In the genomic region with DNA sequence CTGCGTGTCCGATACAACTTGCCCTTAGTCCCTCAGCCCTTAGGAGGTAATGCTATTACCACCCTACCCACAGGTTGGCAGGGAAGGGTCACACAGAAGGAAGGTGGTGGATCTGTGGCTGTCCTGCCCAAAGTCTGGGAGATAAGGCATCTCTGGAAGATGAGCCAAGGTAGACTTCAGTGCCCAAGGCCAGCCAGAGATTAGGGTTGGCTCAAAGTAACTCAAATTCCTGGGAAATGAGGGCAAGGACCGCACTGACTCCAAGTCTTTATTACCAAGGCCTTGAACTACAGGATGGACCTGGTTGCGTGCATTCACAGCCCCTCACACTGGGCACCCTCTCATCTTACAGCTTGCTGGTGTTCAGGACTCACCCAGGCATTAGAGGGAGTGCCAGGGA, we compare ENCODE assay signal across 35 mouse cellular contexts. TPM values are rescaled to one million over a fixed set of nuclear protein-coding genes. Genes with fewer than 3 reads are reported as not detected.
DNase-seq lines count a peak whose midpoint lies in the region; ATAC-seq and TF ChIP-seq lines count a peak whose summit lies in the region.
"Had no signal": no experiment of that assay in that cellular context is flagged by ENCODE, and none has a peak within 500 bp of the region (broad histone marks: within the 10 kb centered on the region; RNA-seq: fewer than 3 reads in every experiment).

No protein-coding gene starts in this region.

- no peak for ATAC-seq in liver, embryonic 11.5 days (replicated peaks; ENCODE audit: low FRiP score)
- ATAC-seq in kidney, embryonic 16.5 days (ENCODE audit: low FRiP score, low TSS enrichment) = no peak
- ATAC-seq: forebrain, embryonic 14.5 days; forebrain, postnatal 0 days; hindbrain, postnatal 0 days; inflammation-experienced regulatory T-cells, adult 6 months; intestine, embryonic 16.5 days; Patski had no signal

- H3K9ac ChIP-seq in liver, adult 2 months (ENCODE audit: low read depth, low read length) = no peak overlapping the region
- H3K9ac ChIP-seq in liver, embryonic 11.5 days (ENCODE audit: low read depth, low read length) = no peak overlapping the region
- no peak overlapping the region for H3K9ac ChIP-seq in kidney, embryonic 16.5 days (replicated peaks; ENCODE audit: low read length)
- H3K9ac ChIP-seq: embryonic facial prominence, embryonic 12.5 days; embryonic facial prominence, embryonic 15.5 days; forebrain, postnatal 0 days; heart, embryonic 13.5 days; hindbrain, embryonic 14.5 days had no signal

- no peaks in the 10 kb centered on the region for H3K9me3 ChIP-seq in liver, embryonic 11.5 days (ENCODE audit: control insufficient read depth, low read length)
- H3K9me3 ChIP-seq in kidney, embryonic 16.5 days (ENCODE audit: low read length) = no peaks in the 10 kb centered on the region
- H3K9me3 ChIP-seq: embryonic facial prominence, embryonic 12.5 days; embryonic facial prominence, embryonic 15.5 days; G1E; heart, embryonic 10.5 days; heart, embryonic 13.5 days had no signal

- H3K79me2 ChIP-seq in liver, adult 2 months (ENCODE audit: control insufficient read depth, insufficient read depth, low read length) = peaks cover 26% of the 10 kb centered on the region

- H3K4me1 ChIP-seq in liver, adult 2 months (ENCODE audit: control insufficient read depth, insufficient read depth, low read length) = peaks cover 48% of the 10 kb centered on the region
- H3K4me1 ChIP-seq in liver, embryonic 11.5 days (replicated peaks; ENCODE audit: control insufficient read depth, insufficient read depth, low read length) = peaks cover 12% of the 10 kb centered on the region
- peaks cover 9% of the 10 kb centered on the region for H3K4me1 ChIP-seq in kidney, embryonic 16.5 days (ENCODE audit: insufficient read depth, low read length)

- H3K27ac ChIP-seq in liver, adult 2 months (replicated peaks; ENCODE audit: insufficient read depth, low read depth, low read length) = 0 out of 2 replicates have a peak overlapping the region, but pooled peaks have one; percentile 10
- H3K27ac ChIP-seq in liver, embryonic 11.5 days (ENCODE audit: low read depth, low read length) = no peak overlapping the region
- no peak overlapping the region for H3K27ac ChIP-seq in kidney, embryonic 16.5 days (ENCODE audit: low read length)
- H3K27ac ChIP-seq: embryonic facial prominence, embryonic 12.5 days; embryonic facial prominence, embryonic 15.5 days; heart, adult 2 months; heart, embryonic 10.5 days; heart, embryonic 13.5 days; hindbrain, embryonic 14.5 days; hindbrain, postnatal 0 days had no signal

- no peak overlapping the region for H3K4me2 ChIP-seq in liver, embryonic 11.5 days
- no peak overlapping the region for H3K4me2 ChIP-seq in kidney, embryonic 16.5 days (replicated peaks; ENCODE audit: low read depth, low read length)
- H3K4me2 ChIP-seq: embryonic facial prominence, embryonic 12.5 days; embryonic facial prominence, embryonic 15.5 days; heart, embryonic 13.5 days; hindbrain, embryonic 14.5 days had no signal

- H3K36me3 ChIP-seq in liver, adult 2 months (ENCODE audit: control insufficient read depth, insufficient read depth, low read length) = peaks cover 8% of the 10 kb centered on the region; the same call in 1 of the 2 replicates
- H3K36me3 ChIP-seq in liver, embryonic 11.5 days (ENCODE audit: control insufficient read depth, insufficient read depth, low read length) = peaks cover 23% of the 10 kb centered on the region
- peaks cover 29% of the 10 kb centered on the region for H3K36me3 ChIP-seq in kidney, embryonic 16.5 days (ENCODE audit: insufficient read depth, low read length)

- TF ChIP-seq POLR2A in liver, adult 2 months (IDR thresholded peaks at IDR 0.05; ENCODE audit: extremely low read depth, insufficient read depth, low read length) = no peak

- no peak overlapping the region for H3K4me3 ChIP-seq in liver, adult 2 months (ENCODE audit: insufficient read depth, low read depth, low read length)
- no peak overlapping the region for H3K4me3 ChIP-seq in liver, embryonic 11.5 days (ENCODE audit: low read depth, low read length)
- no peak overlapping the region for H3K4me3 ChIP-seq in kidney, embryonic 16.5 days (ENCODE audit: low read length)
- H3K4me3 ChIP-seq: embryonic facial prominence, embryonic 12.5 days; embryonic facial prominence, embryonic 15.5 days; heart, adult 2 months; heart, embryonic 10.5 days; heart, embryonic 13.5 days had no signal

- WGBS in liver, adult 2 months = 75% methylated on average over 4 of the region's 4 CpGs
- WGBS in liver, embryonic 11.5 days = 91% methylated on average over 4 of the region's 4 CpGs
- WGBS in kidney, embryonic 16.5 days = 90% methylated on average over 4 of the region's 4 CpGs

- DNase-seq in adrenal gland, adult 2 months = peak; percentile 75
- DNase-seq in adrenal gland, adult 18-20 months (ENCODE audit: low spot score in 2 of 2) = no peak
- DNase-seq in liver, adult 2 months (ENCODE audit: extremely low read depth, low read depth, low spot score) = peak; percentile 60
- no peak for DNase-seq in liver, embryonic 11.5 days (ENCODE audit: low spot score)
- peak; percentile 49 for DNase-seq in adrenal gland, postnatal 14 days
- DNase-seq in left cerebral cortex, adult 11 months (ENCODE audit: low spot score) = no peak
- DNase-seq: B cell, adult 2 months; cerebellum, adult 11 months; cerebellum, adult 2 months; cerebellum, adult 9-11 months; cerebellum, postnatal 25 days; forebrain, postnatal 0 days; gastrocnemius, postnatal 25 days; heart, adult 2 months; heart, postnatal 14 days; heart, postnatal 4 days had no signal

- no peak for TF ChIP-seq CTCF in liver, adult 2 months (IDR thresholded peaks at IDR 0.05; ENCODE audit: low read depth, low read length)

- H3K27me3 ChIP-seq in liver, adult 2 months (ENCODE audit: control insufficient read depth, insufficient read depth, low read length) = no peaks in the 10 kb centered on the region
- no peaks in the 10 kb centered on the region for H3K27me3 ChIP-seq in liver, embryonic 11.5 days (replicated peaks; ENCODE audit: control insufficient read depth, insufficient read depth, low read length)
- H3K27me3 ChIP-seq in kidney, embryonic 16.5 days (ENCODE audit: insufficient read depth, low read length) = no peaks in the 10 kb centered on the region
- H3K27me3 ChIP-seq: embryonic facial prominence, embryonic 12.5 days; embryonic facial prominence, embryonic 15.5 days; Patski had no signal

RNA-seq across cellular contexts. Expression of gene Gm45785, which starts 4.2 kb away (rescaled TPM):
- not detected for total RNA-seq in adrenal gland, adult 2 months (2021)
- 0.44 and 0.46 TPM in 2 replicates for polyA plus RNA-seq in adrenal gland, adult 2 months (2012; rRNA removed)
- under 1 TPM; 0.36 to 0.61 TPM for total RNA-seq in adrenal gland, adult 18-20 months (2021)
- total RNA-seq in liver, adult 2 months (2014; rRNA removed) = 0.60 and 1.4 TPM in 2 replicates
- polyA plus RNA-seq in liver, adult 2 months (2012; rRNA removed) = not detected in 2 replicates
- polyA plus RNA-seq in liver, embryonic 11.5 days (2014; fragmentation: Nextera tagmentation; extraction: Ambion mirVana) = not detected in 2 replicates
- total RNA-seq in adrenal gland, postnatal 14 days (2021) = 0.89 TPM in 1 of 2 replicates, not detected in the other
- polyA plus RNA-seq in kidney, embryonic 16.5 days (2015; fragmentation: Nextera tagmentation; extraction: Ambion mirVana) = not detected in 2 replicates
- total RNA-seq: CH12.LX; gastrocnemius, adult 8-10 months; gastrocnemius, postnatal 25 days; granulocyte monocyte progenitor cell, adult 5-6 weeks; heart, adult 2 months; heart, postnatal 14 days had no signal
- polyA plus RNA-seq: embryonic facial prominence, embryonic 12.5 days; embryonic facial prominence, embryonic 15.5 days; forebrain, embryonic 11.5 days; forebrain, embryonic 14.5 days; forebrain, postnatal 0 days; heart, adult 2 months; heart, embryonic 10.5 days; heart, embryonic 13.5 days; heart, embryonic 16.5 days; hindbrain, embryonic 11.5 days; hindbrain, embryonic 14.5 days; hindbrain, postnatal 0 days; inflammation-experienced regulatory T-cells, adult 6 months; intestine, embryonic 16.5 days; Patski had no signal

RNA-seq across cellular contexts. Expression of gene Odf3, which starts 4.3 kb away (rescaled TPM):
- under 1 TPM in 1 of 2 experiments, not detected in 1; 0.26 TPM for total RNA-seq in adrenal gland, adult 2 months (2021)
- polyA plus RNA-seq in adrenal gland, adult 2 months (2012; rRNA removed) = 3.0 and 4.4 TPM in 2 replicates
- under 1 TPM; 0.26 to 0.40 TPM for total RNA-seq in adrenal gland, adult 18-20 months (2021)
- total RNA-seq in liver, adult 2 months (2014; rRNA removed) = not detected in 2 replicates
- not detected in 2 replicates for polyA plus RNA-seq in liver, adult 2 months (2012; rRNA removed)
- polyA plus RNA-seq in liver, embryonic 11.5 days (2014; fragmentation: Nextera tagmentation; extraction: Ambion mirVana) = not detected in 2 replicates
- not detected in 2 replicates for total RNA-seq in adrenal gland, postnatal 14 days (2021)
- 0.12 TPM in 1 of 2 replicates, not detected in the other for polyA plus RNA-seq in kidney, embryonic 16.5 days (2015; fragmentation: Nextera tagmentation; extraction: Ambion mirVana)
- total RNA-seq: CH12.LX; common myeloid progenitor, adult 5-6 weeks; forebrain, postnatal 0 days; gastrocnemius, adult 8-10 months; gastrocnemius, postnatal 25 days; granulocyte monocyte progenitor cell, adult 5-6 weeks; heart, adult 2 months; heart, postnatal 14 days; heart, postnatal 4 days had no signal
- polyA plus RNA-seq: embryonic facial prominence, embryonic 12.5 days; forebrain, embryonic 11.5 days; forebrain, embryonic 14.5 days; G1E; heart, embryonic 10.5 days; heart, embryonic 16.5 days; hindbrain, embryonic 11.5 days; hindbrain, embryonic 14.5 days; inflammation-experienced regulatory T-cells, adult 6 months; intestine, embryonic 16.5 days had no signal

RNA-seq across cellular contexts. Expression of gene Ric8a, which starts 4.8 kb away (rescaled TPM):
- 10 to 100 TPM; 60.4 to 66.4 TPM for total RNA-seq in adrenal gland, adult 2 months (2021)
- 93.7 and 102 TPM in 2 replicates for polyA plus RNA-seq in adrenal gland, adult 2 months (2012; rRNA removed)
- 10 to 100 TPM; 49.5 to 65.5 TPM for total RNA-seq in adrenal gland, adult 18-20 months (2021)
- 17.5 and 20.3 TPM in 2 replicates for total RNA-seq in liver, adult 2 months (2014; rRNA removed)
- 24.6 and 34.4 TPM in 2 replicates for polyA plus RNA-seq in liver, adult 2 months (2012; rRNA removed)
- polyA plus RNA-seq in liver, embryonic 11.5 days (2014; fragmentation: Nextera tagmentation; extraction: Ambion mirVana) = 44.3 and 45.4 TPM in 2 replicates
- 44.8 and 61.1 TPM in 2 replicates for total RNA-seq in adrenal gland, postnatal 14 days (2021)
- polyA plus RNA-seq in kidney, embryonic 16.5 days (2015; fragmentation: Nextera tagmentation; extraction: Ambion mirVana) = 69.7 and 73.6 TPM in 2 replicates

RNA-seq across cellular contexts. Expression of gene Bet1l, which starts 5.5 kb away (rescaled TPM):
- 10 to 100 TPM; 32.0 to 34.7 TPM for total RNA-seq in adrenal gland, adult 2 months (2021)
- 18.0 and 20.2 TPM in 2 replicates for polyA plus RNA-seq in adrenal gland, adult 2 months (2012; rRNA removed)
- total RNA-seq in adrenal gland, adult 18-20 months (2021) = 10 to 100 TPM; 37.8 to 42.8 TPM
- total RNA-seq in liver, adult 2 months (2014; rRNA removed) = 15.0 and 15.4 TPM in 2 replicates
- 22.1 and 29.2 TPM in 2 replicates for polyA plus RNA-seq in liver, adult 2 months (2012; rRNA removed)
- 21.5 and 25.1 TPM in 2 replicates for polyA plus RNA-seq in liver, embryonic 11.5 days (2014; fragmentation: Nextera tagmentation; extraction: Ambion mirVana)
- 27.4 and 32.1 TPM in 2 replicates for total RNA-seq in adrenal gland, postnatal 14 days (2021)
- 41.7 and 42.1 TPM in 2 replicates for polyA plus RNA-seq in kidney, embryonic 16.5 days (2015; fragmentation: Nextera tagmentation; extraction: Ambion mirVana)

RNA-seq across cellular contexts. Expression of gene Scgb1c1, which starts 6.6 kb away (rescaled TPM):
- not detected for total RNA-seq in adrenal gland, adult 2 months (2021)
- polyA plus RNA-seq in adrenal gland, adult 2 months (2012; rRNA removed) = not detected in 2 replicates
- not detected for total RNA-seq in adrenal gland, adult 18-20 months (2021)
- 0.46 TPM in 1 of 2 replicates, not detected in the other for total RNA-seq in liver, adult 2 months (2014; rRNA removed)
- 1.0 TPM in 1 of 2 replicates, not detected in the other for polyA plus RNA-seq in liver, adult 2 months (2012; rRNA removed)
- not detected in 2 replicates for polyA plus RNA-seq in liver, embryonic 11.5 days (2014; fragmentation: Nextera tagmentation; extraction: Ambion mirVana)
- total RNA-seq in adrenal gland, postnatal 14 days (2021) = not detected in 2 replicates
- not detected in 2 replicates for polyA plus RNA-seq in kidney, embryonic 16.5 days (2015; fragmentation: Nextera tagmentation; extraction: Ambion mirVana)
- total RNA-seq: CH12.LX; common myeloid progenitor, adult 5-6 weeks; forebrain, postnatal 0 days; G1E; gastrocnemius, adult 8-10 months; gastrocnemius, postnatal 25 days; granulocyte monocyte progenitor cell, adult 5-6 weeks; hindbrain, postnatal 0 days had no signal
- polyA plus RNA-seq: cerebellum, adult 2 months; embryonic facial prominence, embryonic 12.5 days; forebrain, embryonic 11.5 days; forebrain, embryonic 14.5 days; forebrain, postnatal 0 days; G1E; heart, embryonic 10.5 days; heart, embryonic 13.5 days; hindbrain, embryonic 11.5 days; hindbrain, embryonic 14.5 days; hindbrain, postnatal 0 days; inflammation-experienced regulatory T-cells, adult 6 months; intestine, embryonic 16.5 days had no signal

Comparison
In these comparisons a context has a peak if more than half of its experiments do, and no peak if none do; other contexts are left out.
1. DNase-seq: peak in adrenal gland, adult 2 months (single experiment), liver, adult 2 months (single experiment) and adrenal gland, postnatal 14 days (single experiment); none in adrenal gland, adult 18-20 months (0 of 2), liver, embryonic 11.5 days (single experiment) and left cerebral cortex, adult 11 months (single experiment).